Mouse (Mus musculus) midbrain, embryonic 14.5 days (tissue): Measurements from ENCODE around the gene Pck1. TPM values are rescaled to one million over a fixed set of nuclear protein-coding genes. Genes with fewer than 3 reads are reported as not detected.

ENCODE experiments used
- ATAC-seq: fragments of 200-750 bp; cut with Nextera tagmentation; 2 replicates; pipeline ENCODE4 v1.8.0; 2017; ENCODE audit warnings: moderate number of reproducible peaks, moderate library complexity; ENCODE audit not compliant: low FRiP score, low TSS enrichment
- DNase-seq: peaks from one replicate; pipeline ENCODE4 v3.0.0-alpha.2; 2015
- H3K27ac ChIP-seq: fragments of 300-500 bp; sonication (generic); replicated peaks from 2 replicates; pipeline ENCODE4 v1.5.1; 2014; ENCODE audit warnings: mild to moderate bottlenecking, low read depth, low read length, moderate library complexity
- H3K27me3 ChIP-seq: fragments of 300-500 bp; sonication (generic); 2 replicates; pipeline ENCODE4 v1.6.1; 2014; ENCODE audit warnings: low read length, control low read depth, mixed read lengths; ENCODE audit not compliant: control insufficient read depth, insufficient read depth
- H3K36me3 ChIP-seq: fragments of 300-500 bp; sonication (generic); 2 replicates; pipeline ENCODE4 v1.6.1; 2014; ENCODE audit warnings: low read length, control low read depth; ENCODE audit not compliant: control insufficient read depth, insufficient read depth
- H3K4me1 ChIP-seq: fragments of 300-500 bp; sonication (generic); 2 replicates; pipeline ENCODE4 v1.6.1; 2014; ENCODE audit warnings: mild to moderate bottlenecking, antibody characterized with exemption, low read length, control low read depth; ENCODE audit not compliant: control insufficient read depth, insufficient read depth
- H3K4me2 ChIP-seq: fragments of 300-500 bp; sonication (generic); 2 replicates; pipeline ENCODE4 v1.6.1; 2014; ENCODE audit warnings: mild to moderate bottlenecking, low read length, moderate library complexity
- H3K4me3 ChIP-seq: fragments of 300-500 bp; sonication (generic); replicated peaks from 2 replicates; pipeline ENCODE4 v1.5.1; 2014; ENCODE audit warnings: low read depth, low read length
- H3K9ac ChIP-seq: fragments of 300-500 bp; sonication (generic); replicated peaks from 2 replicates; pipeline ENCODE4 v1.6.1; 2014; ENCODE audit warnings: mild to moderate bottlenecking, low read length, moderate library complexity
- H3K9me3 ChIP-seq: fragments of 300-500 bp; sonication (generic); 2 replicates; pipeline ENCODE4 v1.6.1; 2016; ENCODE audit warnings: low read length, control low read depth, mixed read lengths; ENCODE audit not compliant: control insufficient read depth
- WGBS: fragments of 180-500 bp; shearing (Covaris S2); extraction: QIAGEN DNeasy Blood & Tissue Kit; methylation state at CpG from one replicate; pipeline ENCODE4 v1.1.7; 2014; 5-methylcytosine and 5-hydroxymethylcytosine counted together
- polyA plus RNA-seq: library from polyadenylated mRNA; unstranded; fragments of >200 nt; fragmentation: Nextera tagmentation; extraction: Ambion mirVana; gene quantifications from 2 replicates; pipeline ENCODE4 v1.2.1, GENCODE M21; 2014

Gene Pck1
- polyA plus RNA-seq, 1 experiment from 2014 or later, result not detected

DNA sequence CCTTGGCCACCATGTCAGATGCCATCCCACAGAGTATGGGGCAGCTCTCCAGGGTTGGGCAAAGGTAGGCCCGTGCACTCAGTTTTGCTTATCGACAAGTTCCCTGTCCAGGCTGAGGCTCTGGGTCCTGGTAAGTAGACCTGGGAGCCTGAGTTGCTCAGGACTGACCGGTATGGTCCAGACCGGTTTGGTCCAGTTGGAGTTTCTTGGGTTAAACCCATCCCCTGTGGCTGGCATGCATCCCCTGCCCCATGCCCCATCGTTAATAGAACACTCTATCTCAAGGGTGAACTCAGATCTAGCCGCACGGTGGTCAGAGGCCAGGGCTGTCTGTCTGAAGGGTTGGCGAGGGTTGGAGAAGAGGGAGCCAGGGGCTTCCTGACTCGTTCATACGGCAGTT lies 12.1 kb downstream of the Pck1 start:
- no peaks in the 10 kb centered on the region for H3K4me1 ChIP-seq
- no peak overlapping the region for H3K9ac ChIP-seq
- no peaks in the 10 kb centered on the region for H3K36me3 ChIP-seq
- no peak overlapping the region for H3K4me2 ChIP-seq
- WGBS, result 86% methylated on average over 10 of the region's 10 CpGs
- no peak overlapping the region for H3K27ac ChIP-seq
- DNase-seq (no peak), ATAC-seq (no peak)
- no peak overlapping the region for H3K4me3 ChIP-seq
- no peaks in the 10 kb centered on the region for H3K27me3 ChIP-seq
- H3K9me3 ChIP-seq, result no peaks in the 10 kb centered on the region

DNA sequence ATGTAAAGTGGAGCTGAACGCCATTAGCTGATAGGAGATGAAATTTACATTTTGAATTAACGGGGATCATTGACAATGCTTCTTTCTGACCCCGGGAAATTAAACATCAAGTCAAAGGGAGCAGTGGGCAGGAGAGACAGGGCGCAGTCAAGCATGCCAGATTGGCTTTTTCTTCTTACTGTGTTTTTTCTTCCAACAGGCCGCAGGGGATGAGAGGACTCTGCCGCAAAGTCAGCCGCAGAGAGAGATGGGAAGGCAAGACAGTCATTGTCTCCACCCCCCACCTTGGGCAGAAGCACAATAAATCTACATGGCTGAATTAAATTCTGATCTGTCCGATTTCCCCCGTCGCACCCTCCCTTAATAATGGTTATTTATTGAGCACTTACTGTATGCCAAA lies 12.5 kb downstream of the Pck1 start:
- Histone ChIP-seq H3K4me3 (no peak overlapping the region), H3K4me1 (no peaks in the 10 kb centered on the region), H3K4me2 (no peak overlapping the region), H3K27ac (no peak overlapping the region), H3K27me3 (no peaks in the 10 kb centered on the region), H3K36me3 (no peaks in the 10 kb centered on the region), H3K9ac (no peak overlapping the region), H3K9me3 (no peaks in the 10 kb centered on the region)
- 84% methylated on average over 10 of the region's 10 CpGs for WGBS
- DNase-seq (no peak), ATAC-seq (no peak)

GRCm38 (mm10) chr2:173168411-173168851 lies 15.6 kb downstream of the Pck1 start:
- Histone ChIP-seq H3K36me3 (no peaks in the 10 kb centered on the region), H3K9me3 (no peaks in the 10 kb centered on the region), H3K4me1 (peaks cover 22% of the 10 kb centered on the region), H3K9ac (no peak overlapping the region), H3K27me3 (no peaks in the 10 kb centered on the region), H3K4me2 (no peak overlapping the region), H3K4me3 (no peak overlapping the region), H3K27ac (no peak overlapping the region)
- ATAC-seq (no peak), DNase-seq (no peak)
- 71% methylated on average over 5 of the region's 5 CpGs for WGBS

- H3K36me3 ChIP-seq, result no peaks in the 10 kb centered on the region
- no peak for ATAC-seq
- H3K9me3 ChIP-seq, result no peaks in the 10 kb centered on the region
- 79% methylated on average over 2 of the region's 2 CpGs for WGBS
- no peaks in the 10 kb centered on the region for H3K27me3 ChIP-seq
- peaks cover 31% of the 10 kb centered on the region for H3K4me1 ChIP-seq
- H3K4me2 ChIP-seq, result no peak overlapping the region
- H3K4me3 ChIP-seq, result no peak overlapping the region
- no peak overlapping the region for H3K9ac ChIP-seq
- H3K27ac ChIP-seq, result no peak overlapping the region
- DNase-seq, result no peak
These were observed 17.2 kb downstream of the Pck1 start for GRCm38 (mm10) chr2:173170081-173170480.

DNA sequence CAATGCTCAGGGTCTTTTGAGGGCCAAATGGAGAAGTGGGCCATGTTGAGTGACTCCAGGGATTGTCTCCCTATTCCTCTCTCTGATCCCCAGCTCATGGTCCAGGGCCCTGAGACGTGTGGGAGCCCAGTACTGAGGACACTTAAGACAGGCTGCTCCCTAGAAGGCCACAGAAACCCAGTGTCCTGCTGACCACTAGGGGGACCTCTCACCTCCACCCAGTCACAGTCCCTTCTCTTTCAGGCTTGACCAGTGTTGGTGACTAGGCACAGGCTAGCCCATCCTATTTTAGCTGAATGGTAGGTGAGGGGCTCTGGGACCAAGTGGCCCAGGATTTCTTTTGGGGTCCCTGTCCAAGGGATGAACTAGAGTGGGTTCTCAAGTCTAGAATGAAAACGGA lies 17.9 kb downstream of the Pck1 start:
- ATAC-seq (no peak), DNase-seq (no peak)
- Histone ChIP-seq H3K4me2 (no peak overlapping the region), H3K9me3 (no peaks in the 10 kb centered on the region), H3K36me3 (no peaks in the 10 kb centered on the region), H3K27ac (no peak overlapping the region), H3K9ac (no peak overlapping the region), H3K27me3 (no peaks in the 10 kb centered on the region), H3K4me1 (peaks cover 31% of the 10 kb centered on the region), H3K4me3 (no peak overlapping the region)
- 63% methylated on average over 2 of the region's 2 CpGs for whole genome bisulfite sequencing

DNA sequence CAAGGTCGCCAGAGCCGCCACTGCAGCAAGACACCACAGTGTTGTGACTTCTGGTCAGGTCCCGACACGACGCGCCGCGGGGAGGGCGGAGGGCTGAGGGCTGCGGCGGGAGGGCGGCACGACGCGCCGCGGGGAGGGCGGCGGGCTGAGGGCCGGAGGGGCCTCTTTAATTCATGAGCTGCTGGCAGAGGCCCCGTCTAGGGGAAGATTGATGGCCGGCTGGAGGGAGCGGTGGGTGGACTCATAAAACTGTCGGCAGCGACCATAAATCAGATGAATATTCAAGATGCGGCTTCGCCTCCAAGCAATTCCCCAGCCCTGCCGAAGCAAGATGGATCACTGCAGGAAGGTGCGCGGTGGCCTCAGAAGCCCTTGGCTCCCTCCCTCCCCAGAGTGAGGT lies 18.6 kb downstream of the Pck1 start:
- no peaks in the 10 kb centered on the region for H3K36me3 ChIP-seq
- 0 out of 2 replicates have a peak overlapping the region, but pooled peaks have one; percentile 27 for H3K9ac ChIP-seq
- H3K9me3 ChIP-seq, result no peaks in the 10 kb centered on the region
- H3K27ac ChIP-seq, result peak overlapping the region; percentile 92
- H3K4me3 ChIP-seq, result no peak overlapping the region; the same call in 1 of the 2 replicates
- WGBS, result under 1% methylated on average over 30 of the region's 30 CpGs
- H3K27me3 ChIP-seq, result no peaks in the 10 kb centered on the region
- ATAC-seq, result no peak
- peak overlapping the region; percentile 49 for H3K4me2 ChIP-seq
- H3K4me1 ChIP-seq, result peaks cover 31% of the 10 kb centered on the region
- DNase-seq, result peak; percentile 71

GRCm38 (mm10) chr2:173171956-173172355 lies 19.1 kb downstream of the Pck1 start:
- Histone ChIP-seq H3K4me1 (peaks cover 31% of the 10 kb centered on the region), H3K36me3 (no peaks in the 10 kb centered on the region), H3K9me3 (no peaks in the 10 kb centered on the region), H3K4me3 (no peak overlapping the region), H3K27ac (peak overlapping the region; percentile 92), H3K4me2 (peak overlapping the region; percentile 49), H3K27me3 (no peaks in the 10 kb centered on the region), H3K9ac (no peak overlapping the region)
- 91% methylated on average over 5 of the region's 5 CpGs for WGBS
- no peak for ATAC-seq
- DNase-seq, result no peak

DNA sequence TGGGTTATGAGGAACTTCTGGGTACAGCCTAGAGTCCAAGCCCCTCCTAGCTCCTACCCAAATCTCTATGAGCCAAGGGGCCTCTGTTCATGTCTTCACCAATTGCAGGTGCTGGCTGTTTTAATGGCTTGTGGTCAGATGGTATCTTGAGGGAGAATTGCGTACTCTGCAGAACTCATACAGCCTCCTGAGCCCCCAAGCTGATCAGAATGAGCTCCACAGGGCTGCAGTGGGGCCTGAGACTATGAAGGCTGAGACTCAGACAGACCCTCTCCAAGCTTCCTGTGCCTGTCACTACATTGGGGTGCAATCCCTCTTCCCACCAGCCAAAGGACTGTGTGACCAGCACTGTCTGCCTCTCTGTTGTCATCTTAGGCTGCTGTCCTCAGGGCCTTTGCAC lies 19.5 kb downstream of the Pck1 start:
- DNase-seq (no peak), ATAC-seq (no peak)
- Histone ChIP-seq H3K9ac (no peak overlapping the region), H3K27ac (peak overlapping the region; percentile 92), H3K4me1 (peaks cover 31% of the 10 kb centered on the region), H3K4me2 (no peak overlapping the region), H3K27me3 (no peaks in the 10 kb centered on the region), H3K4me3 (no peak overlapping the region), H3K36me3 (no peaks in the 10 kb centered on the region), H3K9me3 (no peaks in the 10 kb centered on the region)
- whole genome bisulfite sequencing, result 92% methylated on average over 1 of the region's 1 CpGs

GRCm38 (mm10) chr2:173173008-173173407 lies 20.2 kb downstream of the Pck1 start:
- no peaks in the 10 kb centered on the region for H3K27me3 ChIP-seq
- 7% methylated on average over 2 of the region's 2 CpGs for WGBS
- no peak overlapping the region for H3K4me3 ChIP-seq
- no peaks in the 10 kb centered on the region for H3K9me3 ChIP-seq
- peaks cover 31% of the 10 kb centered on the region for H3K4me1 ChIP-seq
- no peaks in the 10 kb centered on the region for H3K36me3 ChIP-seq
- no peak overlapping the region for H3K9ac ChIP-seq
- peak; percentile 65 for ATAC-seq
- peak; percentile 80 for DNase-seq
- H3K27ac ChIP-seq, result peak overlapping the region; percentile 92
- peak overlapping the region; percentile 64 for H3K4me2 ChIP-seq
